Mouse (Mus musculus): ENCODE measurements at regions not wholly inside any gene's neighbourhood (a gene's known extent, or its start where the extent isn't known, plus 50 kb on each side); places are given as distances from the start of the nearest gene placed in this dataset.

DNA sequence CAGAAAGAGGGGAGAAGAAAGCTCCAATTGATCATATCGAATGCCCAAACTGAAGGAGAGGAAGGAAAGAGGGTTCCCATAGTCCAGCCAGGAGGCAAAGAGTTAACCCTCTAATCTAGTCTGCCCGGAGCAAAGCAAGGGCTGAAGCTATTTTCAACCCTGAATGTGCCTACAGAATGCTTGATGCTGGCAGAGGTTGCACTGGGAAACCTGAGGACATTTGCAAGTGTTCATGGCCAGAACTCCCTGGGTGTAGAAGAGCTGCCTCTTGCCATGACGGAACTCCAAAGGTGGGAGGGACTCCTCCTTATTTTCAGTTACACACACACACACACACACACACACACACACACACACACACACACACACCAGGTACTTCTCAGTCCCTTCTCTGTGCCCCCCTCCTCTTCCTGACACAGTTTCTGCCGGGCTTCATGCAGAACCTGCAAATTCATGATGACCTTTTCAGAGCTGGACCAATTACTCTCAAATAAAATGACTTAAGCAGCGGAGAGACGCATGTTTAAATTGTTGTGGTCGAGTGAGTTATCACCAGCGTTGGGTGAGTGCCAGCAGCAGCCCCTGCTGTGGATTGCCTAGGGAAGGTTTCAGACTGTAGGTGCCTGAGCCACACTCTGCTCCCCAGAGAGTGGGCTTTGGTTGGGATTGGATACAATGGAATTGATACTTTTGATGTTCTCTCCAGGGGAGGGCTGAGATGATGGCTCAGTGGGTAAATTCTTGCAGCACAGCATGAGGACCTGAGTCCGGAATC is 152.1 kb upstream of the Sdk2 start:
- Histone ChIP-seq H3K9ac (replicated peaks; ENCODE audit: low read depth, low read length) (no peak overlapping the region), H3K4me1 (replicated peaks; ENCODE audit: control insufficient read depth, insufficient read depth, low read length) (peaks cover 17% of the 10 kb centered on the region), H3K36me3 (ENCODE audit: control insufficient read depth, insufficient read depth) (no peaks in the 10 kb centered on the region), H3K27me3 (replicated peaks; ENCODE audit: control insufficient read depth, insufficient read depth, low read length) (no peaks in the 10 kb centered on the region), H3K27ac (ENCODE audit: low read length) (no peak overlapping the region), H3K4me2 (ENCODE audit: low read length) (no peak overlapping the region), H3K9me3 (ENCODE audit: control insufficient read depth, low read length) (peaks cover 5% of the 10 kb centered on the region; the same call in 1 of the 2 replicates), H3K4me3 (replicated peaks; ENCODE audit: low read length) (no peak overlapping the region)
- ATAC-seq: no peak
- WGBS: 26% methylated on average over 9 of the region's 9 CpGs

DNA sequence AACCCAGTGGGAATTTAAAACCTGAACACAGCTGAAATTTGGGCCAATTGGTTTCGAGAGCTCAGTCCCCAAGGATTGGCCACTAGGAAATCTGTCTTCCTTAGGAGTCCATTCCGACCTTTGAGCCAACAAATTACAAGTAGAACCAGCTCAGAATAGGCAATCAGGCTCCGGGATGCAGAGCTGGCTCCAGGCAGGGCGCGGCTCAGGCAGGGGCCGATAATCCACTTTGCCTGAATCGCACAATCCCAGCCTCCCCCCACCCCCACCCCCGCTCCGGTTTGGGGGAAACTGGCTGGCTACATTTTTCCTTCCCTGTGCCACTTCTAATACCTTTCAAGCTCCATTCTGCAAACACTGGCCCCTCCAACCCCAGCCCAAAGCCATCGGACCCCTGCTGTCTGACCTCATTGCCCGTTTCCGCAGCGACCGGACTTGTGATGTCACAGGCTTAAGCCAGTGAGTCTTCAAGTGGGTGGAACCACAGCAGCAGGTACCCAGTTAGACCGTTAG is 150.5 kb upstream of the Sdk2 start:
- H3K27me3 ChIP-seq (replicated peaks; ENCODE audit: control insufficient read depth, insufficient read depth, low read length): no peaks in the 10 kb centered on the region
- H3K27ac ChIP-seq (ENCODE audit: low read length): no peak overlapping the region
- WGBS: 4% methylated on average over 15 of the region's 15 CpGs
- peak overlapping the region; percentile 27 for H3K4me3 ChIP-seq (replicated peaks; ENCODE audit: low read length)
- peaks cover under 1% of the 10 kb centered on the region; the same call in 1 of the 2 replicates for H3K9me3 ChIP-seq (ENCODE audit: control insufficient read depth, low read length)
- peak overlapping the region; percentile 49 for H3K9ac ChIP-seq (replicated peaks; ENCODE audit: low read depth, low read length)
- H3K36me3 ChIP-seq (ENCODE audit: control insufficient read depth, insufficient read depth): no peaks in the 10 kb centered on the region
- H3K4me1 ChIP-seq (replicated peaks; ENCODE audit: control insufficient read depth, insufficient read depth, low read length): peaks cover 17% of the 10 kb centered on the region
- H3K4me2 ChIP-seq (ENCODE audit: low read length): peak overlapping the region; percentile 48
- ATAC-seq: no peak

DNA sequence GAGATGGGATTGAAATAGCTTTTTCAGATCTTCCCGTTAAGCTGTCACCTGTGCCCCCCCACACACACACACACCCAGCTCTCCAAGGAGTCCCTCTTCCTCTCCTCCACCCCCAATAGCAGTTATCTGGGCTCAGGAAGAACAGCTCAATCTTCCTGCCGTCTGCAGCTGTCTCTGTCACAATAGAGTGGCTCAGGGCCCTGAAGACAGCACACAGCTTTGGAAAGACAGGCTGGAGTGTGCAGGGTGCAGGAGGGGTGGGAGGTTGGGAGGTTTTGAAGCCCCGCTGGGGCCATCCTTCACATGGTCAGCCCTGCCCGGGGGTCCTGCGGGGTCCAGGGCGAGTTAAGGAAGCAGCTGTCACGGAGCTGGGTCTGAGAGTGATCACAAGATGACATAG is 149.6 kb upstream of the Sdk2 start:
- H3K27me3 ChIP-seq (replicated peaks; ENCODE audit: control insufficient read depth, insufficient read depth, low read length): no peaks in the 10 kb centered on the region
- peak; percentile 67; the same call in 1 of the 2 replicates for ATAC-seq
- H3K9ac ChIP-seq (replicated peaks; ENCODE audit: low read depth, low read length): no peak overlapping the region
- no peaks in the 10 kb centered on the region for H3K36me3 ChIP-seq (ENCODE audit: control insufficient read depth, insufficient read depth)
- H3K4me3 ChIP-seq (replicated peaks; ENCODE audit: low read length): no peak overlapping the region
- H3K9me3 ChIP-seq (ENCODE audit: control insufficient read depth, low read length): no peaks in the 10 kb centered on the region
- no peak overlapping the region for H3K27ac ChIP-seq (ENCODE audit: low read length)
- H3K4me2 ChIP-seq (ENCODE audit: low read length): no peak overlapping the region
- 15% methylated on average over 7 of the region's 7 CpGs for WGBS
- peaks cover 17% of the 10 kb centered on the region for H3K4me1 ChIP-seq (replicated peaks; ENCODE audit: control insufficient read depth, insufficient read depth, low read length)

DNA sequence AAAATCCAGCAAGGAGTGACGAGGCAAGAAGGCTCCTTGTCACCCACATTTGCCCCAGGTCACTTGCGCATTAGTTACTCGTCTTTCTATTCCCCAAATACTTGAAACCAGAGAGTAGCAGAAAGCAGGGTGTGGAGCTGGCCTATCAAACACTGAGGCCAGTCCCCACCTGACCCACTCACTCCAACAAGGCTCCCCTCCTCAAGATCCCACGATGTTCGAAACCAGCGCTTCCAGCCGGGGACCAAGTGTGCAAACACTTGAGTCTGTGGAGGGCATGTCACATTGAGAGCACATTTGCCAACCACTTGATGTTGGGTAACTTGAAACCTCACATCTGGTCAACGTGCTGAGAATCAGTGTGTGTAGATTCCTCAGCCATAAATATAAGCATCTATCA is 148.4 kb upstream of the Sdk2 start:
- H3K36me3 ChIP-seq (ENCODE audit: control insufficient read depth, insufficient read depth): no peaks in the 10 kb centered on the region
- WGBS: 82% methylated on average over 8 of the region's 8 CpGs
- no peak overlapping the region for H3K27ac ChIP-seq (ENCODE audit: low read length)
- H3K4me2 ChIP-seq (ENCODE audit: low read length): no peak overlapping the region
- no peaks in the 10 kb centered on the region for H3K27me3 ChIP-seq (replicated peaks; ENCODE audit: control insufficient read depth, insufficient read depth, low read length)
- ATAC-seq: no peak
- H3K9ac ChIP-seq (replicated peaks; ENCODE audit: low read depth, low read length): no peak overlapping the region
- no peaks in the 10 kb centered on the region for H3K9me3 ChIP-seq (ENCODE audit: control insufficient read depth, low read length)
- H3K4me3 ChIP-seq (replicated peaks; ENCODE audit: low read length): no peak overlapping the region
- H3K4me1 ChIP-seq (replicated peaks; ENCODE audit: control insufficient read depth, insufficient read depth, low read length): peaks cover 17% of the 10 kb centered on the region

DNA sequence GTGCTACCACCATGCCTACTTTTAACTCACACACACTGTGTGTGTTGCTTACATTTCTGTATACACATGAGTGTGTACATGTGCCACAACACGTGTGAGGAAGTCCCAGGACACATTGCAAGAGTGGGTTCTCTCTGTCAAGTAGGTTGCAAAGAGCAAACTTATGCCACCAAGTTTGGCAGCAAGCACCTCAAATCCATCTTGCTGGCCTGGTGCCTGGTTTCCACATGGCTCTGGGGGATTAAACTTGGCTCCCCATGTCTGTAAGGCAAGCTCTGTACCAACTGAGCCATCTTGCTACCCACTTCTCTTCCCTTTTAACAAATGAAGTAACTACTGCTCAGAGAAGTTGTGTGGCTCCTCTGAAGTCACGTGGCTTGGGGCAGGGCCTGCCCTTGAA is 145.3 kb upstream of the Sdk2 start:
- H3K4me1 ChIP-seq (replicated peaks; ENCODE audit: control insufficient read depth, insufficient read depth, low read length): peaks cover 8% of the 10 kb centered on the region
- 54% methylated on average over 2 of the region's 2 CpGs for WGBS
- no peak for ATAC-seq
- H3K4me3 ChIP-seq (replicated peaks; ENCODE audit: low read length): no peak overlapping the region
- H3K9ac ChIP-seq (replicated peaks; ENCODE audit: low read depth, low read length): no peak overlapping the region
- no peak overlapping the region for H3K4me2 ChIP-seq (ENCODE audit: low read length)
- H3K27ac ChIP-seq (ENCODE audit: low read length): no peak overlapping the region
- H3K27me3 ChIP-seq (replicated peaks; ENCODE audit: control insufficient read depth, insufficient read depth, low read length): no peaks in the 10 kb centered on the region
- H3K9me3 ChIP-seq (ENCODE audit: control insufficient read depth, low read length): no peaks in the 10 kb centered on the region
- no peaks in the 10 kb centered on the region for H3K36me3 ChIP-seq (ENCODE audit: control insufficient read depth, insufficient read depth)

DNA sequence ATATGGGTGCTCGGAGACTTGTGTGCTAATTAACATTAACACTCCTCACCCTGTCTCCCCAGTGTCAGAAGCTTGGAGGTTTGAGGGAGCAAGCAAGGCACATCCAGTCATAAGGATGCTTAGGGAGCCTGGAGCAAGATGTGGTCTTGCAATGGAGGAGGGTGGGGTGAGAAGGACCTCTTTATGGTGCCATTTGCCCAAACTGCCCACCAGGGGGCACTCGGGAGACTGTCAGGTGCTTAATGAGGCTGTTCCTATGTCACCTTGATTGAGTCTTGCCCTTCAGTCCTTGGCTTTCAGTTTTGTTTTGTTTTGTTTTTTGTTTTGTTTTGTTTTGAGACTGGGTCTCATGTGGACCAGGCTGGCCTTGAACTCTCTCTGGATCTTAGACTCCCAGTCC is 138.3 kb upstream of the Sdk2 start:
- WGBS: 43% methylated on average over 2 of the region's 2 CpGs
- Histone ChIP-seq H3K4me2 (ENCODE audit: low read length) (no peak overlapping the region), H3K4me1 (replicated peaks; ENCODE audit: control insufficient read depth, insufficient read depth, low read length) (no peaks in the 10 kb centered on the region), H3K36me3 (ENCODE audit: control insufficient read depth, insufficient read depth) (no peaks in the 10 kb centered on the region), H3K4me3 (replicated peaks; ENCODE audit: low read length) (no peak overlapping the region), H3K9ac (replicated peaks; ENCODE audit: low read depth, low read length) (no peak overlapping the region), H3K27me3 (replicated peaks; ENCODE audit: control insufficient read depth, insufficient read depth, low read length) (no peaks in the 10 kb centered on the region), H3K27ac (ENCODE audit: low read length) (no peak overlapping the region), H3K9me3 (ENCODE audit: control insufficient read depth, low read length) (no peaks in the 10 kb centered on the region)
- ATAC-seq: no peak

DNA sequence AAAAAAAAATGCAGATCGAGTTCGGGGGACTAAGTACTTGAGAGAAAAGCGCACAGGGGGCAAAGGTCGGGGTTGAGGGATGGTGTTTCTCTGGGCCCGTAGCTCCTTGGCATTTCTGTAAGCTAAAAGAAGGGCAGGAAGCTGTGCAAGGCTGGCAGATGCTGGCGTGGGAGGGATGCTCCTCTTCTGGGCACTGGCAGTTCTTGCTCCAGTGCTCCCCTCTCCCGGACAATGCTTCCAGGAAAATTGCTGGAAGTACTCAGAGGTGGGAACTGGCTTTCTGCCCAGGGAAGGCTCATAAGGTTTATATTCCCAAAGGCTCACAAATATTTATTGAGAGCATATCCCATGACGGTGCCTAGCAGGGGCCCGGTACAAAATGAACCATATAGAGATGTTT is 136.6 kb upstream of the Sdk2 start:
- no peak overlapping the region for H3K27ac ChIP-seq (ENCODE audit: low read length)

DNA sequence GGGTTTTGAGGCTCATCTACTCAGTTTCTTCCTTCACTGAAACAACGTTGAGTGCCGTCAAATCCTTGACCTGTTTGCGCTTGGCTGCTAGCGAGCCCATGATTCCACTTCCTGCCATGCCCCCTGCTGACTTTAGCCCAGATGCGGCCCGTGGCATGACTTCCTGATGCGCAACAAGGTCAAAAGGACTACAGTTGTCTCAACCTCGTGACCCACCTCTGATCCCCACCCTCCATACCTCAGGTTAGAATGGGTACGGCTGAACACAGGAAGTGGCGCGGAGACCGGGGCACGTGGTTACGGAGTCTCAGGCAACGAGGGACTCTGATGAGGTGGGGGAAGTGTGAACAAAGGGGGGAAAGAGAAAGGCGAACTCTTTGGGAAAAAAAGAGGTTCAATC is 135.6 kb upstream of the Sdk2 start:
- Histone ChIP-seq H3K9me3 (ENCODE audit: control insufficient read depth, low read length) (no peaks in the 10 kb centered on the region), H3K9ac (replicated peaks; ENCODE audit: low read depth, low read length) (no peak overlapping the region), H3K27me3 (replicated peaks; ENCODE audit: control insufficient read depth, insufficient read depth, low read length) (no peaks in the 10 kb centered on the region), H3K4me1 (replicated peaks; ENCODE audit: control insufficient read depth, insufficient read depth, low read length) (peaks cover 10% of the 10 kb centered on the region), H3K27ac (ENCODE audit: low read length) (no peak overlapping the region), H3K4me3 (replicated peaks; ENCODE audit: low read length) (no peak overlapping the region), H3K4me2 (ENCODE audit: low read length) (no peak overlapping the region), H3K36me3 (ENCODE audit: control insufficient read depth, insufficient read depth) (no peaks in the 10 kb centered on the region)
- 86% methylated on average over 16 of the region's 16 CpGs for WGBS
- ATAC-seq: no peak

More for the DNA sequence above, 136.6 kb upstream of the Sdk2 start:
- H3K27me3 ChIP-seq (replicated peaks; ENCODE audit: control insufficient read depth, insufficient read depth, low read length): no peaks in the 10 kb centered on the region
- 74% methylated on average over 9 of the region's 9 CpGs for WGBS
- no peak for ATAC-seq
- H3K4me1 ChIP-seq (replicated peaks; ENCODE audit: control insufficient read depth, insufficient read depth, low read length): peaks cover 8% of the 10 kb centered on the region
- H3K9ac ChIP-seq (replicated peaks; ENCODE audit: low read depth, low read length): no peak overlapping the region
- H3K9me3 ChIP-seq (ENCODE audit: control insufficient read depth, low read length): no peaks in the 10 kb centered on the region
- no peak overlapping the region for H3K4me2 ChIP-seq (ENCODE audit: low read length)
- H3K4me3 ChIP-seq (replicated peaks; ENCODE audit: low read length): no peak overlapping the region
- no peaks in the 10 kb centered on the region for H3K36me3 ChIP-seq (ENCODE audit: control insufficient read depth, insufficient read depth)

DNA sequence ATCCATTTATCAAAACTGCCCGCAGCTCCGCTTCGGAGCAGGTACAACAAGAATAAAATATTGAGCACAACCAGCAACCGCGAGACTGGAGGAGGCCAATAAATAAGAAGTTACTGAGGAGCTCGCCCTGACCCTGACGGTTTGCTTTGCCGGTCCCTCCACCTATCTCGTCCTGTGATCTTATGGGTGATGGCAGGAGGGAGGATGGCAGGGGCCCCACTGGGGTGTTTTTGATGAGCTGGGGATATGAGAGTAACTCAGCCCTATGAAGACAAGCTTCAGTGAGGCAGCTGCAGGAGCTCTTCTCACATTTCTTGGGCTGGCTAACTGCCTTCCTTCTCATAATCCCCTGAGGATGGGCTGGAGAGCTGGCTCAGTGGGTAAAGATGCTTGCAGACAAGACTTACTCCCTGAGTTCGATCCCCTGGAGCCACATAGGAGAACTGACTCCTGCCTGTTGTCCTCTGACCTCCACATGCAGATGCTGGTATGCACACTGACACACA is 132.3 kb upstream of the Sdk2 start:
- H3K27ac ChIP-seq (ENCODE audit: low read length): no peak overlapping the region
- no peak overlapping the region for H3K9ac ChIP-seq (replicated peaks; ENCODE audit: low read depth, low read length)
- H3K36me3 ChIP-seq (ENCODE audit: control insufficient read depth, insufficient read depth): no peaks in the 10 kb centered on the region
- H3K27me3 ChIP-seq (replicated peaks; ENCODE audit: control insufficient read depth, insufficient read depth, low read length): no peaks in the 10 kb centered on the region
- H3K4me2 ChIP-seq (ENCODE audit: low read length): no peak overlapping the region
- no peak overlapping the region for H3K4me3 ChIP-seq (replicated peaks; ENCODE audit: low read length)
- no peaks in the 10 kb centered on the region for H3K9me3 ChIP-seq (ENCODE audit: control insufficient read depth, low read length)
- no peak for ATAC-seq
- peaks cover 13% of the 10 kb centered on the region for H3K4me1 ChIP-seq (replicated peaks; ENCODE audit: control insufficient read depth, insufficient read depth, low read length)
- 79% methylated on average over 10 of the region's 10 CpGs for WGBS
